Mouse (Mus musculus): Measurements from ENCODE around the gene Nt5c2. TPM values are rescaled to one million over a fixed set of nuclear protein-coding genes. Genes with fewer than 3 reads are reported as not detected.

Gene Nt5c2
- polyA plus RNA-seq, 1 experiment from 2014 or later, result 68.4 TPM

DNA sequence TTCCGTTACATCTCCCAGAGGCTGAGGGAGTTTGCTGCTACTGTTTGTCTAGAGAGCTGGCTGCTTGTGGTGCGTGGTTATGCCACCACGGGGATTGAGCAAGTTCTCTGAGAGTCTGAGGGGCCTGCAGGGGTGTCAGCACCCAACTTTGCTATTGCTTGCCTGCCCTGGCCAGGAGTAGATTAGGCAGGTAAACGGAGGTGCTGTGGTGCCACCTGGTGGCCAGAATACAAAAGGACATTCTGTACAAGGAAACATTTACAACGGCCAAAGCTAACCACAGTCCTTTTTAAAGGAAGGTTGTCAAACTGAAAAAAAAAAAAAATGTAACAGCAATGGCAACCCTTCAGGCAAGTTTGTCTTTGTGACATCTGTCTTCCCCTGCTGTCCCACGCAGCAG is 145.4 kb downstream of the Nt5c2 start:
- H3K9me3 ChIP-seq (replicated peaks; ENCODE audit: low read length), result no peaks in the 10 kb centered on the region
- no peaks in the 10 kb centered on the region for H3K36me3 ChIP-seq (ENCODE audit: insufficient read depth, low read length)
- no peak overlapping the region for H3K4me3 ChIP-seq (replicated peaks; ENCODE audit: low read depth, low read length)
- ATAC-seq (replicated peaks; ENCODE audit: low FRiP score, low read depth), result peak; percentile 52; the same call in 1 of the 2 replicates
- DNase-seq (ENCODE audit: low spot score), result peak; percentile 89
- H3K9ac ChIP-seq (ENCODE audit: low read depth, low read length), result no peak overlapping the region
- WGBS, result 12% methylated on average over 6 of the region's 6 CpGs
- H3K4me2 ChIP-seq (ENCODE audit: low read length), result no peak overlapping the region
- no peak overlapping the region for H3K27ac ChIP-seq
- TF ChIP-seq CTCF (IDR thresholded peaks at IDR 0.05; ENCODE audit: low read depth), result peak; percentile 91
- H3K4me1 ChIP-seq (replicated peaks; ENCODE audit: insufficient read depth, low read length), result no peaks in the 10 kb centered on the region
- no peaks in the 10 kb centered on the region for H3K27me3 ChIP-seq (ENCODE audit: insufficient read depth, low read length)

DNA sequence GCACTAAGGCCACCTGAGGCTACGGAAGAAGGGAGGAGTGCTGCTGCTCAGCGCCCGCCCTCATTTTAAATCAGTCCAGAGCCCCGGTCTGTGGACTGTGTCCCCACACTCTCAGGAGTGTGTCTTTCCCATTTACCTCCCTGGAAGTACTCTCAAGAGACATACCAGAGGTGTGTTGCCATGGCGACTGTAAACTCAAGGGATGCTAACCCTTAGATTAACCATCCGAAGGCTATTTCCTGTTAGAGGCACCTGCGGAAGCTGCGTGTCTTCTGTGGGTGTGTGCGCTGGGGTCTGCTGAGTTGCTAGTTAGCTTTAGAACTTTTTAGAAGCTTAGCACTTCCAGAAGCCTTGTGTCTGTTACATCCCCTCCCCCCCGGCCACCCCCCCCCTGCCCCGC is 145.9 kb downstream of the Nt5c2 start:
- DNase-seq (ENCODE audit: low spot score), result no peak
- no peaks in the 10 kb centered on the region for H3K36me3 ChIP-seq (ENCODE audit: insufficient read depth, low read length)
- H3K4me2 ChIP-seq (ENCODE audit: low read length), result no peak overlapping the region
- H3K9ac ChIP-seq (ENCODE audit: low read depth, low read length), result no peak overlapping the region
- H3K4me1 ChIP-seq (replicated peaks; ENCODE audit: insufficient read depth, low read length), result no peaks in the 10 kb centered on the region
- no peak for TF ChIP-seq CTCF (IDR thresholded peaks at IDR 0.05; ENCODE audit: low read depth)
- no peaks in the 10 kb centered on the region for H3K27me3 ChIP-seq (ENCODE audit: insufficient read depth, low read length)
- ATAC-seq (replicated peaks; ENCODE audit: low FRiP score, low read depth), result no peak
- H3K9me3 ChIP-seq (replicated peaks; ENCODE audit: low read length), result no peaks in the 10 kb centered on the region
- 53% methylated on average over 11 of the region's 11 CpGs for WGBS
- H3K27ac ChIP-seq, result no peak overlapping the region
- no peak overlapping the region for H3K4me3 ChIP-seq (replicated peaks; ENCODE audit: low read depth, low read length)

- Histone ChIP-seq H3K4me1 (replicated peaks; ENCODE audit: insufficient read depth, low read length) (no peaks in the 10 kb centered on the region), H3K27ac (no peak overlapping the region), H3K4me2 (ENCODE audit: low read length) (no peak overlapping the region), H3K36me3 (ENCODE audit: insufficient read depth, low read length) (no peaks in the 10 kb centered on the region), H3K9ac (ENCODE audit: low read depth, low read length) (no peak overlapping the region), H3K9me3 (replicated peaks; ENCODE audit: low read length) (no peaks in the 10 kb centered on the region), H3K27me3 (ENCODE audit: insufficient read depth, low read length) (no peaks in the 10 kb centered on the region), H3K4me3 (replicated peaks; ENCODE audit: low read depth, low read length) (no peak overlapping the region)
- ATAC-seq (replicated peaks; ENCODE audit: low FRiP score, low read depth), result no peak
- TF ChIP-seq CTCF (IDR thresholded peaks at IDR 0.05; ENCODE audit: low read depth), result no peak
- WGBS, result 65% methylated on average over 4 of the region's 4 CpGs
- DNase-seq (ENCODE audit: low spot score), result no peak
Observed at GRCm38 (mm10) chr19:46865381-46865780, 149.6 kb downstream of the Nt5c2 start.

DNA sequence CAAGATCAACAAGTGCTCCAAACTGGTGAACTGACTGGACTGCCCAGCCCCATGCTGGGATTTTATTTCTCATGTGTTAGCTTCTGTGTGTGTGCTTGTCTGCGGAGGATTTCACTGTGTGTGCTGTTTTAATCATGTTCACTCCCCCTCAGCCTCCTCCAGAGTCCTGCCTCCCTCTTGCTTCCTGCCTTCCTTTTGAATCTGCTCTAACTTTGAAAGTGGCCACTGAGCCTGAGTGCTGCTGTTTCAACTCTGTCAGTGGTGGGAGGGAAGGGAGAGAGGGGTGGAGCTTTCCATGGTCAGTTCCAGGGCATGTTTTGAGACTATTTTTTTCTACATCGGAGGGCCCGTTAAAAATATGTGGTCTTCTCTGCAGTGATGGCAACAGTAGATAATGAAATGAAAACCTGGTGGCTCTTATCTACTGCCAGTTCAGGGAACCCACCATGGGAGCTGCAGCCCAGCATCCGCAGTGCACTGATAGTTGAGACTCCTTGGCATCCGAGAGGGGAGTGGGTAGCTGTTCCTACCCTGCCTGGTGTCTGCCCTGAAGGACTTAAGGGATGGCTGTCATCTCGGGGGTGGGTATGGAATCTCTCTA is 150.1 kb downstream of the Nt5c2 start:
- WGBS, result 41% methylated on average over 6 of the region's 6 CpGs
- Histone ChIP-seq H3K4me1 (replicated peaks; ENCODE audit: insufficient read depth, low read length) (no peaks in the 10 kb centered on the region), H3K36me3 (ENCODE audit: insufficient read depth, low read length) (no peaks in the 10 kb centered on the region), H3K4me3 (replicated peaks; ENCODE audit: low read depth, low read length) (no peak overlapping the region), H3K9ac (ENCODE audit: low read depth, low read length) (no peak overlapping the region), H3K4me2 (ENCODE audit: low read length) (no peak overlapping the region), H3K27ac (peak overlapping the region; percentile 42; the same call in 1 of the 2 replicates), H3K27me3 (ENCODE audit: insufficient read depth, low read length) (no peaks in the 10 kb centered on the region), H3K9me3 (replicated peaks; ENCODE audit: low read length) (no peaks in the 10 kb centered on the region)
- DNase-seq (ENCODE audit: low spot score) (peak; percentile 71), ATAC-seq (replicated peaks; ENCODE audit: low FRiP score, low read depth) (no peak)
- TF ChIP-seq CTCF (IDR thresholded peaks at IDR 0.05; ENCODE audit: low read depth), result no peak

DNA sequence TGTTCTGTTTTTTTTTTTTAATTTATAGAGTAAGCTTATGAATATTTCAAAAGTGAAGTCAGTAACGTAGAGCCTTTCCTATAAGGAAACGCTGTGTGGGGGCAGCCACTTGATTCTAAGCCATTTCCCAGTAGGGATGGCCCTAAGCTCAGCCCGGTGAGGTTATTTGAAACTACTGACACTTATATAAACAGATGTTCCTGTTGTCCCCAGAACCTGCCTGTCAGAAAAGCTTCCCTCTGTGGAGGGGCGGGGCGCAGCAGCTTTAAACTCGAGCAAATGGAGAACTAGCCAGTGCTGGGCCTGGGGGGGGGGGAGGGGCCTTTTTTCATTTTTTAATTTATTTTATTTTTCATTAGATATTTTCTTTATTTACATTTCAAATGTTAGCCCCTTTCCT is 150.9 kb downstream of the Nt5c2 start:
- no peak for TF ChIP-seq CTCF (IDR thresholded peaks at IDR 0.05; ENCODE audit: low read depth)
- Histone ChIP-seq H3K27ac (no peak overlapping the region), H3K36me3 (ENCODE audit: insufficient read depth, low read length) (no peaks in the 10 kb centered on the region), H3K9me3 (replicated peaks; ENCODE audit: low read length) (no peaks in the 10 kb centered on the region), H3K4me3 (replicated peaks; ENCODE audit: low read depth, low read length) (no peak overlapping the region), H3K4me2 (ENCODE audit: low read length) (no peak overlapping the region), H3K27me3 (ENCODE audit: insufficient read depth, low read length) (no peaks in the 10 kb centered on the region), H3K9ac (ENCODE audit: low read depth, low read length) (no peak overlapping the region), H3K4me1 (replicated peaks; ENCODE audit: insufficient read depth, low read length) (no peaks in the 10 kb centered on the region)
- DNase-seq (ENCODE audit: low spot score), result no peak
- ATAC-seq (replicated peaks; ENCODE audit: low FRiP score, low read depth), result no peak
- 52% methylated on average over 6 of the region's 6 CpGs for WGBS

DNA sequence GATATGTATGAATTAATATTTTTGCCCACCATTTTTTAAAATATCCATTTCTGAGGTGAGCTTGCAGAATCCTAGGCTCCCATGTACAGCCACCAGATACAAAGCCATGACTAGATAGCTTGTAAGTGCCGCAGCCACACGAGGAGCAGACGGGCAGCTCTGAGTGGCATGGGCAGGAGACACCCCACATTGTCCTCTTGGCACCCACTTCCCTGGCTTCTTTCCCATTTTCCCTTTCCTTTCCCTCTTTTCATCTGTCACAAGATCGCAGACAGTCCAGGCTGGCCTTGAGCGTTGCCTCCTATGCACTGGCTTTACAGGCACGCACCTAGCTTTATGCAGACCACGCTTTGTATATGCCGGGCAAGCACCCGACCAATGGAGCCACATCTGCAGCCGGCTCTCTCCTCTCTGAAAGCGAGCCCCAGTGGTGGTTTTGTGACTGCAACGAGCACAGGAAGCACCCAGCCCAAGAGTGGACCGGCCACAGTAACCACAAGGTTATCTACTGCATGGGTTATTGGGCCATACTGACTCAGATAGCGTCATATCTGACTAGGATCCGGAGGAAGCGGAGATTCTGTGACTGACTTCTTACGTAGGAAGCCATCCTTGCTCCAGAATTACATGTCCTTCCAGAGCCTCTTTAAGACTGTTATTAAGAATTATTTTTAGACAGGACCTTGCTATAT is 151.6 kb downstream of the Nt5c2 start:
- H3K4me2 ChIP-seq (ENCODE audit: low read length), result no peak overlapping the region
- DNase-seq (ENCODE audit: low spot score) (no peak), ATAC-seq (replicated peaks; ENCODE audit: low FRiP score, low read depth) (no peak)
- no peak for TF ChIP-seq CTCF (IDR thresholded peaks at IDR 0.05; ENCODE audit: low read depth)
- 90% methylated on average over 17 of the region's 17 CpGs for WGBS
- H3K4me3 ChIP-seq (replicated peaks; ENCODE audit: low read depth, low read length), result no peak overlapping the region
- no peaks in the 10 kb centered on the region for H3K9me3 ChIP-seq (replicated peaks; ENCODE audit: low read length)
- H3K27ac ChIP-seq, result no peak overlapping the region
- H3K4me1 ChIP-seq (replicated peaks; ENCODE audit: insufficient read depth, low read length), result no peaks in the 10 kb centered on the region
- H3K9ac ChIP-seq (ENCODE audit: low read depth, low read length), result no peak overlapping the region
- H3K36me3 ChIP-seq (ENCODE audit: insufficient read depth, low read length), result no peaks in the 10 kb centered on the region
- H3K27me3 ChIP-seq (ENCODE audit: insufficient read depth, low read length), result no peaks in the 10 kb centered on the region

Data from kidney, postnatal 0 days (tissue).